Comparison of ENCODE assay signal across 19 mouse cellular contexts in the genomic region with DNA sequence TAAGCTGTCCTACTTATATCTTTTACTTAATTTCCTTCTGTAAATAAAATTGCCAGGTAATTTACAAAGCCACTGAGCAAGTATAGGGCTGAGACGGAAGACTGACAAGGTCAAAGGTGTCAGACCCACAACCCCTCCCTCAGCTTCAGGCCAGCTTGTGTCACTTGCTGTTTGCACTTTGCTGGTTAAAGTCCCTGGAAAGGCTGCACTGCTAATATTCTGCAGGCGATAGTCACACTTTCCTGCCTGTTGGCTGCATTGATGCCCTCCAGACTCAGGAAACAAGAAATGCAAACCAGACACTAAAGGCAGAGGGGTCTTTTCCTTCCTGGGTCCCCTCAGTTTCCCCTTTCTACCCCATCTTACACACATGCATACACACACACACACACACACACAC. TPM values are rescaled to one million over a fixed set of nuclear protein-coding genes. Genes with fewer than 3 reads are reported as not detected.
DNase-seq lines count a peak whose midpoint lies in the region; ATAC-seq lines count a peak whose summit lies in the region.
"Had no signal": no experiment of that assay in that cellular context is flagged by ENCODE, and none has a peak within 500 bp of the region (broad histone marks: within the 10 kb centered on the region; RNA-seq: fewer than 3 reads in every experiment).

No protein-coding gene starts in this region.

- no peak for ATAC-seq in kidney, embryonic 14.5 days (ENCODE audit: low FRiP score, low TSS enrichment)
- ATAC-seq in lung, embryonic 16.5 days (ENCODE audit: low read depth): no peak
- no peak for ATAC-seq in erythroid progenitor cell, adult 5-6 weeks (replicated peaks; ENCODE audit: low FRiP score, poor library complexity, severe bottlenecking)
- ATAC-seq: activated CD4-positive, CD25-positive, alpha-beta regulatory T cell, adult 4 months; forebrain, embryonic 15.5 days had no signal

- no peak overlapping the region for H3K4me3 ChIP-seq in heart, embryonic 10.5 days
- H3K4me3 ChIP-seq in kidney, embryonic 14.5 days (ENCODE audit: low read length): no peak overlapping the region
- H3K4me3 ChIP-seq in lung, embryonic 16.5 days (ENCODE audit: low read length): no peak overlapping the region
- H3K4me3 ChIP-seq: forebrain, embryonic 15.5 days had no signal

- no peaks in the 10 kb centered on the region for H3K36me3 ChIP-seq in heart, embryonic 10.5 days
- H3K36me3 ChIP-seq in kidney, embryonic 14.5 days (ENCODE audit: control insufficient read depth, insufficient read depth, low read length): no peaks in the 10 kb centered on the region
- no peaks in the 10 kb centered on the region for H3K36me3 ChIP-seq in lung, embryonic 16.5 days (ENCODE audit: control insufficient read depth, insufficient read depth, low read length)
- H3K36me3 ChIP-seq: forebrain, embryonic 15.5 days had no signal

- no peaks in the 10 kb centered on the region for H3K9me3 ChIP-seq in heart, embryonic 10.5 days
- no peaks in the 10 kb centered on the region for H3K9me3 ChIP-seq in kidney, embryonic 14.5 days (ENCODE audit: control insufficient read depth, low read length)
- H3K9me3 ChIP-seq in lung, embryonic 16.5 days (ENCODE audit: control insufficient read depth, low read length): no peaks in the 10 kb centered on the region
- H3K9me3 ChIP-seq: forebrain, embryonic 15.5 days had no signal

- H3K9ac ChIP-seq in kidney, embryonic 14.5 days (ENCODE audit: low read depth, low read length): no peak overlapping the region
- no peak overlapping the region for H3K9ac ChIP-seq in lung, embryonic 16.5 days (ENCODE audit: low read length)
- H3K9ac ChIP-seq: forebrain, embryonic 15.5 days had no signal

- no peak for DNase-seq in heart, embryonic 10.5 days (ENCODE audit: low spot score)
- DNase-seq in heart, adult 8-10 months (ENCODE audit: low spot score): no peak
- no peak for DNase-seq in kidney, postnatal 10 days
- DNase-seq in lung, postnatal 4 days: no peak
- no peak for DNase-seq in spleen, adult 18-20 months
- DNase-seq: cerebellum, adult 9-11 months; midbrain, embryonic 14.5 days; right cerebral cortex, adult 18-20 months; thymus, postnatal 36 days had no signal

- peaks cover 18% of the 10 kb centered on the region for H3K4me1 ChIP-seq in heart, embryonic 10.5 days
- H3K4me1 ChIP-seq in kidney, embryonic 14.5 days (ENCODE audit: control insufficient read depth, insufficient read depth, low read length): peaks cover 19% of the 10 kb centered on the region
- peaks cover 30% of the 10 kb centered on the region for H3K4me1 ChIP-seq in lung, embryonic 16.5 days (replicated peaks; ENCODE audit: control insufficient read depth, insufficient read depth, low read length)
- H3K4me1 ChIP-seq: forebrain, embryonic 15.5 days had no signal

- H3K4me2 ChIP-seq in kidney, embryonic 14.5 days (replicated peaks; ENCODE audit: low read depth, low read length): no peak overlapping the region
- no peak overlapping the region for H3K4me2 ChIP-seq in lung, embryonic 16.5 days (ENCODE audit: low read depth, low read length)
- H3K4me2 ChIP-seq: forebrain, embryonic 15.5 days had no signal

- peak overlapping the region; percentile 30; the same call in 1 of the 2 replicates for H3K27ac ChIP-seq in heart, embryonic 10.5 days
- peak overlapping the region; percentile 82; the same call in 1 of the 2 replicates for H3K27ac ChIP-seq in kidney, embryonic 14.5 days (ENCODE audit: low read depth, low read length)
- peak overlapping the region; percentile 89 for H3K27ac ChIP-seq in lung, embryonic 16.5 days (ENCODE audit: low read length)
- H3K27ac ChIP-seq: forebrain, embryonic 15.5 days had no signal

- WGBS in heart, embryonic 10.5 days: 50% methylated on average over 2 of the region's 2 CpGs
- 51% methylated on average over 2 of the region's 2 CpGs for WGBS in kidney, embryonic 14.5 days
- 52% methylated on average over 2 of the region's 2 CpGs for WGBS in lung, embryonic 16.5 days

- no peaks in the 10 kb centered on the region for H3K27me3 ChIP-seq in heart, embryonic 10.5 days (ENCODE audit: insufficient read depth, poor library complexity, severe bottlenecking)
- no peaks in the 10 kb centered on the region for H3K27me3 ChIP-seq in kidney, embryonic 14.5 days (ENCODE audit: control insufficient read depth, insufficient read depth, low read length)
- H3K27me3 ChIP-seq in lung, embryonic 16.5 days (ENCODE audit: control insufficient read depth, insufficient read depth, low read depth, low read length): no peaks in the 10 kb centered on the region
- H3K27me3 ChIP-seq: forebrain, embryonic 15.5 days had no signal

RNA-seq across cellular contexts. Expression of a gene that starts 10.6 kb away (rescaled TPM):
- polyA plus RNA-seq in heart, embryonic 10.5 days (2016; fragmentation: Nextera tagmentation; extraction: Ambion mirVana): 42.2 and 48.8 TPM in 2 replicates
- 10 to 100 TPM; 27.6 to 35.3 (median 32.6) TPM for total RNA-seq in heart, adult 8-10 months (2022)
- 43.7 and 47.2 TPM in 2 replicates for polyA plus RNA-seq in kidney, embryonic 14.5 days (2014; fragmentation: Nextera tagmentation; extraction: Ambion mirVana)
- polyA plus RNA-seq in lung, embryonic 16.5 days (2015; fragmentation: Nextera tagmentation; extraction: Ambion mirVana): 69.6 and 73.0 TPM in 2 replicates
- total RNA-seq in erythroid progenitor cell, adult 5-6 weeks (2015; ENCODE audit: low replicate concordance): 94.3 and 165 TPM in 2 replicates
- total RNA-seq in erythroid progenitor cell, adult 5-6 weeks (2017; ENCODE audit: low replicate concordance): 71.6 and 141 TPM in 2 replicates

RNA-seq across cellular contexts. Expression of a gene that starts 29.5 kb away (rescaled TPM):
- not detected in 2 replicates for polyA plus RNA-seq in heart, embryonic 10.5 days (2016; fragmentation: Nextera tagmentation; extraction: Ambion mirVana)
- not detected for total RNA-seq in heart, adult 8-10 months (2022)
- not detected in 2 replicates for polyA plus RNA-seq in kidney, embryonic 14.5 days (2014; fragmentation: Nextera tagmentation; extraction: Ambion mirVana)
- not detected in 2 replicates for polyA plus RNA-seq in lung, embryonic 16.5 days (2015; fragmentation: Nextera tagmentation; extraction: Ambion mirVana)
- 4.7 and 12.6 TPM in 2 replicates for total RNA-seq in erythroid progenitor cell, adult 5-6 weeks (2015; ENCODE audit: low replicate concordance)
- not detected in 2 replicates for total RNA-seq in erythroid progenitor cell, adult 5-6 weeks (2017; ENCODE audit: low replicate concordance)
- total RNA-seq: adrenal gland, postnatal 36 days; gastrocnemius, adult 18-20 months; left cerebral cortex, postnatal 4 days had no signal
- polyA plus RNA-seq: forebrain, embryonic 15.5 days; midbrain, embryonic 14.5 days; spleen, adult 2 months; testis, adult 2 months had no signal

RNA-seq across cellular contexts. Expression of a gene that starts 44.0 kb away (rescaled TPM):
- 29.6 and 37.0 TPM in 2 replicates for polyA plus RNA-seq in heart, embryonic 10.5 days (2016; fragmentation: Nextera tagmentation; extraction: Ambion mirVana)
- 100 to 1,000 TPM; 116 to 131 (median 129) TPM for total RNA-seq in heart, adult 8-10 months (2022)
- polyA plus RNA-seq in kidney, embryonic 14.5 days (2014; fragmentation: Nextera tagmentation; extraction: Ambion mirVana): 17.4 and 21.3 TPM in 2 replicates
- polyA plus RNA-seq in lung, embryonic 16.5 days (2015; fragmentation: Nextera tagmentation; extraction: Ambion mirVana): 56.8 and 61.5 TPM in 2 replicates
- 21.8 and 37.8 TPM in 2 replicates for total RNA-seq in erythroid progenitor cell, adult 5-6 weeks (2015; ENCODE audit: low replicate concordance)
- total RNA-seq in erythroid progenitor cell, adult 5-6 weeks (2017; ENCODE audit: low replicate concordance): 20.5 and 33.1 TPM in 2 replicates

Comparison
In these comparisons a context has a peak if more than half of its experiments do, and no peak if none do; other contexts are left out.
1. H3K27ac ChIP-seq: peak in every context shown above with its lines; median percentile 89 in lung, embryonic 16.5 days; 82 in kidney, embryonic 14.5 days; 30 in heart, embryonic 10.5 days.